ENCODE assay signal across 8 mouse cellular contexts in genomic region chr7:126759672-126760390, GRCm38 (mm10). TPM values are rescaled to one million over a fixed set of nuclear protein-coding genes. Genes with fewer than 3 reads are reported as not detected.
DNase-seq lines count a peak whose midpoint lies in the region; ATAC-seq lines count a peak whose summit lies in the region.

No protein-coding gene starts in this region.

- H3K27me3 ChIP-seq in kidney, embryonic 15.5 days, result no peaks in the 10 kb centered on the region
- H3K27me3 ChIP-seq in hindbrain, embryonic 11.5 days (ENCODE audit: control insufficient read depth, insufficient read depth, low read length), result no peaks in the 10 kb centered on the region
- no peaks in the 10 kb centered on the region for H3K27me3 ChIP-seq in midbrain, embryonic 13.5 days

- H3K4me3 ChIP-seq in kidney, embryonic 15.5 days (replicated peaks), result peak overlapping the region; percentile 89
- H3K4me3 ChIP-seq in hindbrain, embryonic 11.5 days (ENCODE audit: low read depth, low read length), result peak overlapping the region; percentile 70
- H3K4me3 ChIP-seq in midbrain, embryonic 13.5 days (replicated peaks), result peak overlapping the region; percentile 79

- H3K9ac ChIP-seq in kidney, embryonic 15.5 days, result peak overlapping the region; percentile 94
- H3K9ac ChIP-seq in hindbrain, embryonic 11.5 days (ENCODE audit: low read depth, low read length), result peak overlapping the region; percentile 89
- peak overlapping the region; percentile 89 for H3K9ac ChIP-seq in midbrain, embryonic 13.5 days (replicated peaks)

- H3K4me1 ChIP-seq in kidney, embryonic 15.5 days, result peaks cover 37% of the 10 kb centered on the region
- peaks cover 10% of the 10 kb centered on the region for H3K4me1 ChIP-seq in hindbrain, embryonic 11.5 days (replicated peaks; ENCODE audit: control insufficient read depth, insufficient read depth, low read length)
- H3K4me1 ChIP-seq in midbrain, embryonic 13.5 days (replicated peaks), result peaks cover 35% of the 10 kb centered on the region

- H3K36me3 ChIP-seq in kidney, embryonic 15.5 days, result peaks cover 31% of the 10 kb centered on the region
- no peaks in the 10 kb centered on the region for H3K36me3 ChIP-seq in hindbrain, embryonic 11.5 days (ENCODE audit: control insufficient read depth, insufficient read depth, low read length)
- peaks cover 25% of the 10 kb centered on the region for H3K36me3 ChIP-seq in midbrain, embryonic 13.5 days

- peak; percentile 41 for ATAC-seq in kidney, embryonic 15.5 days (replicated peaks; ENCODE audit: low FRiP score)
- peak; percentile 72 for ATAC-seq in hindbrain, embryonic 11.5 days (ENCODE audit: low FRiP score)
- ATAC-seq in midbrain, embryonic 13.5 days, result peak; percentile 73

- no peak for DNase-seq in kidney, postnatal 14 days
- DNase-seq in cerebellum, adult 9-10 months, result peak; percentile 76
- peak; percentile 37 for DNase-seq in hindbrain, embryonic 11.5 days (ENCODE audit: low spot score)
- DNase-seq in layer of hippocampus, postnatal 14 days (ENCODE audit: low spot score in 2 of 2), result no peak
- no peak for DNase-seq in thymus, postnatal 36 days
- DNase-seq in right cerebral cortex, postnatal 4 days, result no peak

- WGBS in kidney, embryonic 15.5 days, result 0% methylated on average over 24 of the region's 24 CpGs
- WGBS in hindbrain, embryonic 11.5 days, result under 1% methylated on average over 24 of the region's 24 CpGs
- 0% methylated on average over 22 of the region's 24 CpGs for WGBS in midbrain, embryonic 13.5 days

- no peaks in the 10 kb centered on the region for H3K9me3 ChIP-seq in kidney, embryonic 15.5 days (replicated peaks)
- no peaks in the 10 kb centered on the region for H3K9me3 ChIP-seq in hindbrain, embryonic 11.5 days (ENCODE audit: control insufficient read depth, low read length)
- no peaks in the 10 kb centered on the region for H3K9me3 ChIP-seq in midbrain, embryonic 13.5 days

- H3K27ac ChIP-seq in kidney, embryonic 15.5 days, result peak overlapping the region; percentile 96
- peak overlapping the region; percentile 80 for H3K27ac ChIP-seq in hindbrain, embryonic 11.5 days (ENCODE audit: low read depth, low read length)
- peak overlapping the region; percentile 88 for H3K27ac ChIP-seq in midbrain, embryonic 13.5 days

- H3K4me2 ChIP-seq in kidney, embryonic 15.5 days, result peak overlapping the region; percentile 90
- peak overlapping the region; percentile 92 for H3K4me2 ChIP-seq in hindbrain, embryonic 11.5 days (replicated peaks; ENCODE audit: low read depth, low read length)
- peak overlapping the region; percentile 90 for H3K4me2 ChIP-seq in midbrain, embryonic 13.5 days (replicated peaks)

RNA-seq across cellular contexts. Expression of gene Mapk3, which starts 0.4 kb away (rescaled TPM):
- 63.8 and 73.2 TPM in 2 replicates for polyA plus RNA-seq in kidney, embryonic 15.5 days (2015; fragmentation: Nextera tagmentation; extraction: Ambion mirVana)
- 47.2 and 51.8 TPM in 2 replicates for polyA plus RNA-seq in hindbrain, embryonic 11.5 days (2014; fragmentation: Nextera tagmentation; extraction: Ambion mirVana)
- 78.8 and 80.7 TPM in 2 replicates for polyA plus RNA-seq in midbrain, embryonic 13.5 days (2015; fragmentation: Nextera tagmentation; extraction: Ambion mirVana)
- 100 to 1,000 TPM; 137 to 142 TPM for total RNA-seq in layer of hippocampus, postnatal 14 days (2021)

RNA-seq across cellular contexts. Expression of gene Gdpd3, which starts 6.3 kb away (rescaled TPM):
- polyA plus RNA-seq in kidney, embryonic 15.5 days (2015; fragmentation: Nextera tagmentation; extraction: Ambion mirVana), result 1.8 and 1.9 TPM in 2 replicates
- 0.97 and 1.4 TPM in 2 replicates for polyA plus RNA-seq in hindbrain, embryonic 11.5 days (2014; fragmentation: Nextera tagmentation; extraction: Ambion mirVana)
- 2.5 and 2.9 TPM in 2 replicates for polyA plus RNA-seq in midbrain, embryonic 13.5 days (2015; fragmentation: Nextera tagmentation; extraction: Ambion mirVana)
- total RNA-seq in layer of hippocampus, postnatal 14 days (2021), result 1 to 10 TPM; 2.2 to 2.5 TPM

RNA-seq across cellular contexts. Expression of gene Ypel3, which starts 16.9 kb away (rescaled TPM):
- 81.5 and 82.2 TPM in 2 replicates for polyA plus RNA-seq in kidney, embryonic 15.5 days (2015; fragmentation: Nextera tagmentation; extraction: Ambion mirVana)
- polyA plus RNA-seq in hindbrain, embryonic 11.5 days (2014; fragmentation: Nextera tagmentation; extraction: Ambion mirVana), result 114 and 119 TPM in 2 replicates
- polyA plus RNA-seq in midbrain, embryonic 13.5 days (2015; fragmentation: Nextera tagmentation; extraction: Ambion mirVana), result 163 and 180 TPM in 2 replicates
- 100 to 1,000 TPM; 195 to 196 TPM for total RNA-seq in layer of hippocampus, postnatal 14 days (2021)

RNA-seq across cellular contexts. Expression of gene Tbx6, which starts 21.5 kb away (rescaled TPM):
- polyA plus RNA-seq in kidney, embryonic 15.5 days (2015; fragmentation: Nextera tagmentation; extraction: Ambion mirVana), result 0.37 and 0.51 TPM in 2 replicates
- polyA plus RNA-seq in hindbrain, embryonic 11.5 days (2014; fragmentation: Nextera tagmentation; extraction: Ambion mirVana), result 0.25 and 0.79 TPM in 2 replicates
- 0.36 and 0.49 TPM in 2 replicates for polyA plus RNA-seq in midbrain, embryonic 13.5 days (2015; fragmentation: Nextera tagmentation; extraction: Ambion mirVana)
- under 1 TPM; 0.53 to 0.57 TPM for total RNA-seq in layer of hippocampus, postnatal 14 days (2021)

RNA-seq across cellular contexts. Expression of gene Ppp4c, which starts 32.5 kb away (rescaled TPM):
- polyA plus RNA-seq in kidney, embryonic 15.5 days (2015; fragmentation: Nextera tagmentation; extraction: Ambion mirVana), result 257 and 272 TPM in 2 replicates
- polyA plus RNA-seq in hindbrain, embryonic 11.5 days (2014; fragmentation: Nextera tagmentation; extraction: Ambion mirVana), result 313 and 330 TPM in 2 replicates
- polyA plus RNA-seq in midbrain, embryonic 13.5 days (2015; fragmentation: Nextera tagmentation; extraction: Ambion mirVana), result 224 and 241 TPM in 2 replicates
- 10 to 100 TPM; 49.0 to 51.8 TPM for total RNA-seq in layer of hippocampus, postnatal 14 days (2021)

Comparison
In these comparisons a context has a peak if more than half of its experiments do, and no peak if none do; other contexts are left out.
1. DNase-seq: peak in cerebellum, adult 9-10 months (single experiment) and hindbrain, embryonic 11.5 days (single experiment); none in kidney, postnatal 14 days (single experiment), layer of hippocampus, postnatal 14 days (0 of 2), thymus, postnatal 36 days (0 of 2) and right cerebral cortex, postnatal 4 days (single experiment).
2. Peak in every context shown above with its lines, with median percentiles within 50 percentile points of each other: ATAC-seq, H3K27ac ChIP-seq, H3K4me2 ChIP-seq, H3K4me3 ChIP-seq and H3K9ac ChIP-seq.